Mouse (Mus musculus) forelimb bud, embryonic 11.5 days (tissue): ENCODE measurements around the gene Lrrc75b.
"Not testable (repeated sequence)": the region's sequence is repeated elsewhere in the genome, so short reads cannot be mapped to it uniquely, and the experiment has no call there.

Experiments used
- DNase-seq: peaks from one replicate; pipeline ENCODE4 v3.0.0-alpha.2; 2012; ENCODE audit warnings: low read depth, low spot score

The Lrrc75b gene

GRCm38 (mm10) chr10:75568029-75568428 lies 7.9 kb upstream of the Lrrc75b start:
- DNase-seq: no peak

GRCm38 (mm10) chr10:75566765-75567164 lies 6.6 kb upstream of the Lrrc75b start:
- DNase-seq: not testable (repeated sequence)

- DNase-seq: no peak
Measured at GRCm38 (mm10) chr10:75566321-75566720, 6.2 kb upstream of the Lrrc75b start.

GRCm38 (mm10) chr10:75565906-75566305 lies 5.8 kb upstream of the Lrrc75b start:
- DNase-seq: no peak

- no peak for DNase-seq
Measured at GRCm38 (mm10) chr10:75565436-75565835, 5.3 kb upstream of the Lrrc75b start.

GRCm38 (mm10) chr10:75564687-75565265 lies 4.6 kb upstream of the Lrrc75b start:
- DNase-seq: no peak

GRCm38 (mm10) chr10:75562596-75562995 lies 2.5 kb upstream of the Lrrc75b start:
- no peak for DNase-seq

GRCm38 (mm10) chr10:75561071-75561654 lies 1.0 kb upstream of the Lrrc75b start, which contains the start of gene Ggt1:
Gene Ggt1, plus strand, starts transcription at chr10:75561604.
- no peak for DNase-seq

- no peak for DNase-seq
Measured at GRCm38 (mm10) chr10:75560549-75560899, 394 bp upstream of the Lrrc75b start.

GRCm38 (mm10) chr10:75559041-75559675 lies 972 bp downstream of the Lrrc75b start:
- DNase-seq: no peak

- no peak for DNase-seq
Measured at GRCm38 (mm10) chr10:75558515-75558914, 1.6 kb downstream of the Lrrc75b start.

GRCm38 (mm10) chr10:75556026-75556425 lies 4.1 kb downstream of the Lrrc75b start:
- no peak for DNase-seq

GRCm38 (mm10) chr10:75555557-75555956 lies 4.6 kb downstream of the Lrrc75b start:
- no peak for DNase-seq

GRCm38 (mm10) chr10:75554090-75554489 lies 6.0 kb downstream of the Lrrc75b start:
- DNase-seq: no peak

- DNase-seq: no peak
Measured at GRCm38 (mm10) chr10:75552701-75553450, 7.3 kb downstream of the Lrrc75b start.

- no peak for DNase-seq
Measured at GRCm38 (mm10) chr10:75552106-75552505, 8.0 kb downstream of the Lrrc75b start.

- no peak for DNase-seq
Measured at GRCm38 (mm10) chr10:75551175-75551574, 9.0 kb downstream of the Lrrc75b start.

- DNase-seq: no peak
Measured at GRCm38 (mm10) chr10:75549886-75550285, 10.2 kb downstream of the Lrrc75b start.

GRCm38 (mm10) chr10:75548486-75548885 lies 11.6 kb downstream of the Lrrc75b start:
- DNase-seq: peak; percentile 70

- DNase-seq: peak; percentile 29
Measured at GRCm38 (mm10) chr10:75547901-75548300, 12.2 kb downstream of the Lrrc75b start.

- DNase-seq: no peak
Measured at GRCm38 (mm10) chr10:75536123-75536522, 24.0 kb downstream of the Lrrc75b start.

- no peak for DNase-seq
Measured at GRCm38 (mm10) chr10:75535423-75535822, 24.7 kb downstream of the Lrrc75b start.
